Mouse (Mus musculus): Measurements from ENCODE around the gene Ngp. TPM values are rescaled to one million over a fixed set of nuclear protein-coding genes. Genes with fewer than 3 reads are reported as not detected.

Ngp gene
- total RNA-seq, 2 experiments from 2014 or later, result 2,626 to 6,400 TPM

DNA sequence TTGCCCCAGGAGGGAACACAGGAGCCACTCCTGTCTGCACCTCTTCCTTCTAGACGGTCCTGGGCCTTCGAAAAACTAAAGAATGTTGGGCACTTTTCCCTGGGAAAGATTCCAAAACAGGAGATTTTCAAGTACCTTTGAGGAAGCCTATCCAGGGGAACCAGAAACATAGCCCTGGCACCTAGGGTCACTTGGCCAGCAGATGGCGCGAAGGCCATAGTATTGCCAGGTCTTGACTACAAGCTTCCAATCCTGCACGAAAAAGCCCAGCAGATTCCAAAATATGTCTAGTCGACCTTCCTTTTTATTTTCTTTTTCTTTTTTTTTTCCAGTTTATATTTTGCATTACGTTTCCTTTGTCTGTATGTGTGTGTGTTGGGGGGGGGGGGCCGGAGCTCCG lies 5.8 kb upstream of the Ngp start:
- no peak for ATAC-seq (replicated peaks; ENCODE audit: low FRiP score, poor library complexity, severe bottlenecking)

DNA sequence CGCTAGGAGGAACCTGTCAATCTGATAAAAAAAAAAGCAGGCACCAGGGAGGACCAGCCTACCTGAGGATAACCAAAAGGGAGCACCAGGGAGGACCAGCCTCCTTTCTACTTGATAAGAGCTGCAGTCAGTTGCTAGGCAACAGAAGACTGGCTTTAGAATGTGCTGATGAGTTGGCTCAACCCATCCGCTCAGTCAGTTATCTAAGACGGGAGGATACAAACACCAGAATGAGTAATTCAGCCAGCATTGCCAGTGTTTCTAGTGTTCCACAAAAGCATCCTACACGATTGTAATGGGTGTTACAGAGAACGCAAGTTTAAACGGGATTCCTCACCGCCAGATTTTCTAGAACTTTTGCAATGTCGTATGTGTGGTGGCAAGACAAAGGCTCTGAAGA lies 11.7 kb downstream of the Ngp start:
- ATAC-seq (replicated peaks; ENCODE audit: low FRiP score, poor library complexity, severe bottlenecking), result no peak

DNA sequence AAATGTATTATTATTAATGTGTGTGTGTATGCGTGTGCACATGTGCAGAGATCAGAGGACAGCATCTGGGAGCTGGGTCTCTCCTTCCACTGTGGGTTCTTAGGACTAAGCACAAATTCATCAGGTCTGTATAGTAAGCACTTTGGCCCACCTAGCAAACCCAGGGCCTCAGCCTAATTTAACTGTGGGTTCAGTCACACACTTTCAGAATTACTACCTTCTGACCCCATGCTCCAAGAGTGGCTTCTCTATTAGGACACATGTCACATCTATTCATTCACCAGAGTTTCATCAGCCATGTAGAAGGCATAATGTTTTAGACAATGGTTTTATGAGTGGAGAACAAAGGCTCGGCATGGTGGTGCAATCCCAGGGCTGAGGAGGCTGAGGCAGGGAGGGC lies 13.5 kb downstream of the Ngp start:
- no peak for ATAC-seq (replicated peaks; ENCODE audit: low FRiP score, poor library complexity, severe bottlenecking)

DNA sequence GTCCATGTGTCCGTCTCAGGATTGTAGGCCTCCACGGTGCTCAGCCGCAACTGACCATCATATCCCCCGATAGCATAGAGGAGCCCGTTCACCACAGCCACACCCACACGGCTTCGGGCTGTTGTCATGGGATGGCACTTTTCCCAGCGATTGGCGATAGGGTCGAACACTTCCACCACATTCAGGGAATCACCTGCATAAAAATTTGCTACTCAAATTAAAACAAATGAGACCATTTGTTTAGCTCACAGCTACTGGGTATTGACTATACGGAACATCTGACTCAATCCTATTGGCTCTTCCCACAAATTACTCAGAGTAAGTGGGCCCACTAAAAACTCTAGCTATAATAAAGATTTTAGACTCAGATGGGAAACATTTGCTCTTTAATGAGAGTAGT lies 16.5 kb downstream of the Ngp start:
- ATAC-seq (replicated peaks; ENCODE audit: low FRiP score, poor library complexity, severe bottlenecking), result no peak

- ATAC-seq (replicated peaks; ENCODE audit: low FRiP score, poor library complexity, severe bottlenecking), result no peak
Observed at GRCm38 (mm10) chr9:110440049-110440448, 20.5 kb downstream of the Ngp start.

- ATAC-seq (replicated peaks; ENCODE audit: low FRiP score, poor library complexity, severe bottlenecking), result no peak
Observed at GRCm38 (mm10) chr9:110440559-110440958, 21.0 kb downstream of the Ngp start.

DNA sequence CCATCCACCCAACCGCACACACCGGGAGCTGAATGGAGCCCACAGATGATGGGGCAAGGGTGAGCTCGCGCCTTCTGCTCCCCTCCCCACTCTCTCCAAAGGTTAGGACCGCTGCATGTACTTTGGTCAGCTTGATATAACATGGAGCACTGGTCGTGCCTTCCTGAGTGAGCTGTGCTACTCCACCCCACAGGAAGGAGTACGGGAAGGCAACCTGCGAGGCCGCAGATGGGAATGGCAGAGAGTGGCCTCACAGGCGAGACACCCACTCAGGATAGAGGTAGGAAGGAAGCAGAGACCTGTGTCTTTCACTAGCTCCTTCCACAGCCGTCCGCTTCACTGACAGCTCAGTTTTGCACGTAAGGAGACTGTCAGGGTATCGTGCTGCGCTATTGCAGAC lies 28.8 kb downstream of the Ngp start:
- 0 out of 2 replicates have a peak, but pooled peaks have one; percentile 20 for ATAC-seq (replicated peaks; ENCODE audit: low FRiP score, poor library complexity, severe bottlenecking)

GRCm38 (mm10) chr9:110448857-110449617 lies 29.5 kb downstream of the Ngp start:
- ATAC-seq (replicated peaks; ENCODE audit: low FRiP score, poor library complexity, severe bottlenecking), result peak; percentile 91

DNA sequence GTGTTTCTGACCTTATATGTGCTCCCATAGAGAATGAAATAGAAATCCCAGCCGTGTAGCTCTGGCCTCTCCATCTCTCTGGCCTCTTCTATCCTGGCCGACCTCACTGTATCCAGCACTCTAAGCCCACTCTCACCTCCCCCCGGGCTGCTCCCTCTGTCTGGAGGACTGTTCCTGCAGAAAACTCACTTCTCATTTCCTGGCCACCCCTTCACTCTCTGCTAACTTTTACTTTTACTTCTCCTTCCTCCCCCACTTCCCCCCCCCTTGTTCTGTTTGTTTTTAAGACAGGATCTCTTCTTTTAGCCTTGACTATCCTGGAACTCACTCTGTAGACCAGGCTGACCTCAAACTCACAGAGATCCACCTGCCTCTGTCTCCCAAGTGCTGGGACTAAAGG lies 33.0 kb downstream of the Ngp start:
- ATAC-seq (replicated peaks; ENCODE audit: low FRiP score, poor library complexity, severe bottlenecking), result no peak

GRCm38 (mm10) chr9:110457926-110458325 lies 38.4 kb downstream of the Ngp start:
- no peak for ATAC-seq (replicated peaks; ENCODE audit: low FRiP score, poor library complexity, severe bottlenecking)

- ATAC-seq (replicated peaks; ENCODE audit: low FRiP score, poor library complexity, severe bottlenecking), result no peak
Observed at GRCm38 (mm10) chr9:110459145-110459727, 39.7 kb downstream of the Ngp start.

DNA sequence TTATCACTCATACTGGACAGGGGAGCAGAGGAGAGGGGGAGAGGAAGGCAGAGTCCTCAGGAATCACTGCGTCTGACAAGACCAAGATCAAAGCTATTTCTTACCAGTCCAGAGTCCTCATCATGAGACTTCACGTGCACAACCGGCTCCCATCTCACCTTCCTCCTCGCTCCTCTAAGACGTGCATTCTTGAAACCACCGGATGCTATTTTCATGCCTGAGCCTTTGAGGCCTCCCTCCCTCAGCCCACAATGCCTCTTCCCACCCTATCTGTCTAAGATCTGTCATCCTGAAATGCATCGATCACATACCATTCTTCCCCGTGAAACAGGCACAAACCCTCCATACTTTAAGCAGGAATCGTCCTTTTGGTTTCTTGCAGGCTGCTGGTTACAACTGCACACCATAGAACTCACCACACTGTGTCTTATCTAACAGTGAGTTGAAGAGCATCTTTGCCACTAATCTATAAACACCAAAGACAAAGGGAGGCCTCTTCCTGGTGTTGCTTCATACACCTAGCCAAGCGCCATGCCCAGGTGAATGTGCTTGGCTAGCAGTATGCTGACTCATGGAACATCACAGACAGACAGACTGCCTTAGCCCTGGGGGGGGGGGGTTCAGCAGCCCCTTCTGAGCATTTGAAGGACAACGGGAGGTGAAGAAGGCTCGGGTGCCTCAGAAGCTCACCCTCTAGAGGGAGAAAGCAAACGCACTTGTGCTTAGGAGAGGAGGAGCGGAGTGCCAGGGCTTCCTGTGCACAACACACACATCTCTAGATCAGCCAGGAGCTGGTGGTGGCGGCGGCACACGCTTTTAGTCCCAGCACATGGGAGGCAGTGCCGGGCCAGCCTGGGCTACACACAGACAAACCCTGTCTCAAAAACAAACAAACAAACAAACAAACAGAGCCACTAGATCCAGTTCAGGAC lies 41.6 kb downstream of the Ngp start:
- ATAC-seq (replicated peaks; ENCODE audit: low FRiP score, poor library complexity, severe bottlenecking), result 0 out of 2 replicates have a peak, but pooled peaks have one; percentile 39

- no peak for ATAC-seq (replicated peaks; ENCODE audit: low FRiP score, poor library complexity, severe bottlenecking)
Observed at GRCm38 (mm10) chr9:110462321-110462720, 42.8 kb downstream of the Ngp start.

- no peak for ATAC-seq (replicated peaks; ENCODE audit: low FRiP score, poor library complexity, severe bottlenecking)
Observed at GRCm38 (mm10) chr9:110463983-110464591, 44.5 kb downstream of the Ngp start.

DNA sequence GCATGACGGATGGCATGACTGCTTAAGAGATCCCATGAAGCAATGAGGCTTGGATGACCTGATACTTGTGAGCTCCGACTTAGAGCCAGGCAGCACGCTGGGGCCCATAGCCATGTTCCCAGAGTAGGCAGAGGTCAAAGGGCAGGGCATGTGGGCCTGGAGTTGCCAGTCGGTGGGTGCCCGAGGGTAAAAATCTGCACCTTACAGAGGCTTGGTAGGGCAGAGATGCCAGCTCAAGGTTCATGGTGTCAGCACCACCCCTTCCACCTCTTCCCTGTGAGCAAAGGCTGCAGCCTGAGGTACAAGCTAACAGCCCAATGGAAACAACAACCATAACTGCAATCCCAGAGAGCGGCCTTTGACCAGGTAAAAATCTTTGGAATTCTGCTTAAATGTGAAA lies 45.8 kb downstream of the Ngp start:
- no peak for ATAC-seq (replicated peaks; ENCODE audit: low FRiP score, poor library complexity, severe bottlenecking)

- no peak for ATAC-seq (replicated peaks; ENCODE audit: low FRiP score, poor library complexity, severe bottlenecking)
Observed at GRCm38 (mm10) chr9:110466179-110466578, 46.6 kb downstream of the Ngp start.

Data from erythroblast, adult 5-6 weeks (primary cell).